Mouse (Mus musculus) lung, postnatal 36 days (tissue): ENCODE data around the gene Slc25a19.

Experiments
- DNase-seq: peaks from one replicate; pipeline ENCODE4 v3.0.0; 2022; ENCODE audit warnings: mixed read lengths

The Slc25a19 gene

DNA sequence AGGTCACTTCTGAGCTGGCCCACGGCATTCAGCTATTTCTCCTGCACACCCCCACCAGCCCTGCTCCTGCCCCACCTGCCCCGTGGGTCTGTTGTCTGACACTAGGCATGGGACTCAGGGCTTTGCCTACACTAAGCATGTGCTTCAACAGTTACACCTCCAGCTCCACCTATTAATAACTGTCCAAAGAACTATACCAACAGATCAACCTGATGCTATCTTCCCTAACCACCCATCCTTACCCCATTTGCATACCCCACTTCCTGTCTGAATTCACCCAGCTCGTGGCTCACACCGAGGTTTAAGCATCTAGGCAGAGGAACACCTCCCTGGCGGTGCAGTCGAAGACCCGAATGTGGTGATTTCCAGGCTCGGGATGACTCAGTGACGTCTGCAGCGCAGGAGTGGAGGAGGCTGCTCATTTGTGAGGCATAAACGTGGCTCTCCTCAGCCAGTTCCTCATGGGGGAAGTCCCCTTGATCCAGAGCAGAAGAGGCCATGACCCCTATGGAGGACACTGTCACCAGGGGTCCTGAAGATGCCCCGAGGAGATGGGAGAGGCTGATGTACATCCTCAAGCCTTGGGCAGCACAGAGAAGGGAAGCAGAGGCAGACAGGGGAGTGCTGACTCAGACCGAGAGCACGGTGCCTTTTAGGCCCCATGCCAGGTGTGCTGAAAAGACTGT is 13.0 kb upstream of the Slc25a19 start:
- peak; percentile 39 for DNase-seq

DNA sequence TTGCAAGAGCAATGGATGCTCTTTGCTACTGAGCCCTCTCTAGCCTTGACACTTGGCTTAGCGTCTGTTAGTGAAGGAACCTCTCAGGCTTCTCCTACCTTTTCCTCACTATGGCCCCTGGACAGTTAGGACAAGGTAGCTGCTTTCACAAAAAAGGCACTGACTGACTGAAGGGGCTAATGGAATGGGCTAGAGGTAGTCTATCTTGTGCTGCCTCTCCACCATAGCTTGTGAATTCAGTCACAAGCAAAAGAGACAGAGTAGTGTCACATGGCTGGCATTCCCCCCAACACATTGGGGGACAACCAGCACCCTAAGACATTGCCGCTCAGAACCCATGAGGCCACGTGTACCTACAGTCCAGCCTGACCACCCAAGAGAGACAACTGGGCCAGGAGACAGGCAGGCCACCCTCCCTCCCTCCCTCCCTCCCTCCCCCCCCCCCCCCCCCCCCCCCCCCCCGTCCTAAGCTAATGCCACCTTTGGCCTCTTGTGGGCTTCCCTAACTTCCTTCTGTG is 12.3 kb upstream of the Slc25a19 start:
- DNase-seq = no peak

DNA sequence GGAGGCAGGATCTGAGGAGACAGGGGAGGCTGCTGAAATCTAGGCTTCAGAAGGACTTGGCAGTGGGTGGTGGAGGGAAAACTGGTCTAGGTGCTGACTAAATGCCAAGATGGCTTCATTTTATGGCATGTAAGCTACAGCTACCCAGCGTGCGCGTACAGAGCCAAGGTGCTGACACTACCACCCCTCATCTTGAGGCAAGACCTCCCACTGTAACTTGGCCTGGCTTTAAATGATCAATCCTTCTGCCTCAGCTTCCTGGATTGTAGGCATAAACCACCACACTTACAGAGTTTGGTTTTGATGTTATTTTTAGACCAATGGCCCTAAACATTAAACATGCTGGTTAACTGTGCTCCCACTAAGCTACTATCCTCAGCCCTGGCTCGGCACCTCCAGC is 11.4 kb upstream of the Slc25a19 start:
- DNase-seq = no peak

DNA sequence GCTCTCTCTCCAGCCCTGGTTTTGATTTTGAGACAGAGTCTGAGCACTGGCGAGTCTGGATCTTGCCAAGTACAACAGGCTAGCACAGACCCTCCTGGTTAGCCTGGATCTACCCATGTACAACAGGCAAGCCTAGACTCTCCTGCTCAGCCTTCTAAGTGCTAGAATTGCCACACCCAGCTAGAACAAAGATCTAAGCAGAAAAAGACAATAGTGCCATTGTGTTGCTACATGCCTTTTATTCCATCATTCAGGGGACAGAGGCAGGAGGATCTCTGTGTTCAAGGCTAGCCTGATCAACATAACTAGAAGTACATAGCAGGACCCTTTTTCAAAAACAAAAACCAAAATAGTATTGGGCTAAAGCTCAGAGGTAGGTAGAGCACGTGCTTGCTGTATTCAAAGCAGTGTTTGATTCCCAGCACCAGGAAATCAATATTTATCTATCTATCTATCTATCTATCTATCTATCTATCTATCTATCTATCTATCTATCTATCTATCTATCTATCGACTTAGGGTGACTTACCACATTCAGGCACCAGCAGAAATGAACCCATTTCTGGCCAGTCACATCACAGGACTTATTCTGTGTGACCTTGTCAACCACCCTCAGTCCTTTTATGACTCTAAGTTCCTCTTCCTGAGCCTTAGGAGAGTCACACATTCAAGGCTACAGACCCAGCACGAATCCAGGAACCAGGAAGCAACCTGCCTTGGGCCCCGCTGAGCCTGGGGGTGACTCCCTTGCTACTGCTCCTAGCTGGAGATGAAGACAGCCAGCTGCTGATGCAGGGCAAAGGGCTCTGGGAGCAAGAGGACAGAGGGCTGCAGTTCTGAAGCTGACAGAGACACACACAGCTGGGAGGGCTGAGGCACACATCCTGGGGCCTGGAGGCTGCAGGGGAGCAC is 10.7 kb upstream of the Slc25a19 start:
- DNase-seq = peak; percentile 40

DNA sequence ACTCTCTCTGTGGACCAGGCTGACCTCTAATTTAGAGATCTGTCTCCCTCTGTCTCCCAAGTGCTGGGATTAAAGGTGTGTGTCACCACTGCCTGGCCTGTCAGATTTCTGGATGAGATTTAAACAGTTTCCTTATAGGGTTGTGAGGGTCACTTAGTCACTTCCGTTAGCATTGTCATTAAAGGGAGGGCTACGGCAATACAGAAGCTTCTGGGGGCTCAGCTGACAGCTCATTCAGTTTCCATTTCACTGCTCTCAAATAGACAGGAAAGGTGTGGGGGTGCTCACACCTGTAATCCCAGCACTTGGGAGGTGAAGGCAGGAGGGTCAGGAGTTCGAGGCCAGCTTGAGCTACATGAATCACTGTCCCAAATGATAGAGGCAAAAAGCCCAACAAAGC is 8.9 kb upstream of the Slc25a19 start:
- DNase-seq = no peak

DNA sequence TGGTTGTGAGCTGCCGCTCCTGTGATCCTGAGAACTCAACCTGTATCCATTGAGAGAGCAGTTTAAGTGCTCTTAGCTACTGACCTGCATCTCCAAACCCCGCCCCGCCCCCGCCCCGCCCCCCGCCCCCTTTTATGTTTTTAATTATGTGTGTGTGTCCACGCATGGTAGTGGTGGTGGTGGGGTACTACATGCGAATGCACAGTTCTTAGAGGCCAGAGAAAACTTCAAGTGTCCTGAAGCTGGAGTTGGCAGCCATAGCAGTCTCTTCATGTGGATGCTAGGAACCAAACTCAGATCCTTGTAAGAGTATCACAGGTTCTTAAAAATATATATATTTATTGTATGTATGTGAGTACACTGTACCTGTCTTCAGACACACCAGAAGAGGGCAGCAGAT is 7.4 kb upstream of the Slc25a19 start:
- no peak for DNase-seq

DNA sequence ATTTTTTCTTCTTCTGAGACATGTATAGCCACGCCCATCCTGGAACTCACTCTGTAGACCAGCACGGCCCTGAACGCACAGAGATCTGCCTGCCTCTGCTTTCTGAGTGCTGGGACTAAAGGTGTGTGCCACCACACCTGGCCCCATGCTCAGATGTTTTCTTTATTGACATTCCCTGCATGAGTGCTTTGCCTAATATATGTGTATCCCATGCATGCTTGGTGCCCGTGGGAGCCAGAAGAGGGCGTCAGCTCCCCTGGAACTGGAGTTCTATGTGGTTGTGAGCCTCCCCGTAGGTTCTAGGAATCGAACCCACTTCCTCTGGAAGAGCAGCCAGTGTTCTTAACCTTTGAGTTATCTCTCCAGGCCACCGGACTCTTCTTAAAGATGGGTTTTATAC is 6.9 kb upstream of the Slc25a19 start:
- DNase-seq = no peak

DNA sequence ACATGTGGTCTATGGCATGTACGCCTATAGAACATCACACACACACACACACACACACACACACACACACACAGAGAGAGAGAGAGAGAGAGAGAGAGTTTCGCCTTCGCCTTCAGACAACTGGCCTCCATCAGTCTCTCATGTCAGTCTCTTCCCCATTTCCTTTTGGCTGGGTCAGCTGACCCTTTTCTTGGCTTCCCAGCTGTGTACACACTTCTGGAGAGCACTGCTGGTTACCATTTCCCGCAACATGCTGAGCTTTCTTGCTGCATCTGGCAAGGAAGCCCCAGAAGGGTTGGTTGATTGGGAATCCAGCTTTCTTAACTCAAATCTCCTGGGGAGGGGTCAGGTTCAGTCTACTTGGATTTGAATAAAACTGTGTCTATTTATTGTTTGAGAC is 6.0 kb upstream of the Slc25a19 start:
- DNase-seq = no peak

DNA sequence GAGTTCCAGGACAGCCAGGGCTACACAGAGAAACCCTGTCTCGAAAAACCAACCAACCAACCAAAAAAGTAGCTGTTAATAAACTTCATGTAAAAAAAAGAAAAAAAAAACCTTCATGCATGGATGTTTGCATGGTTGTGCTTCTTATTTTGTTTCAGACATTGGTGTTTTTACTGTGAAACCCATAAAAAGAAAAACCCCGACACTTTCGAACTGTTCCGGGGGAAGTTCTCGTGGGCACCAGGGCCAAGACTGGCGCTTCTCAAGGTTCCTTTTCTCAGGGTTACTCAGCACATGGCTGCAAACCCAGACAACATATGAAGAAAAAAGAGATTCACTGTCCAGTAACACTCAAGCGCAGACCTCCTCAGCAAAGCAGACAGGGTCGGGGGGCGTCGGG is 4.8 kb upstream of the Slc25a19 start:
- no peak for DNase-seq

DNA sequence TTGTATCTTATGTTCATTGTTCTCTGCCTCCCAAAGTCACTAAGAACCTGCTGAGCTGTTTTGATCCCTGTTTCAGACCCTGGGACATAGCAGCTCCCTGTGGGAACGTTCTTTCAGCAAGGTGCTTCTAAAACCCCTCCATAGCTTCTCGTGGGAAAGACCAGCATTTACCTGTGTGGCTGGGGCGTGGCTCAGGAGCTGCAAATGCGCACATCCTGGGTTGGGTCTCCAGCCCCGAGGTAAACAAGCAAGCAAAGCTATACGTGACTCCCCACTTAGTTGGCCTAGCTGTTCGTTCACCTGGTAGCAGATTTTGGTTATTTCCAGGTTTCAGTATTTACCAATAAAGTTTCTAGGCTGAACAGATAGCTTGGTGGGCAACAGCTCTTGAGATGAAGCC is 4.2 kb upstream of the Slc25a19 start:
- DNase-seq = no peak

DNA sequence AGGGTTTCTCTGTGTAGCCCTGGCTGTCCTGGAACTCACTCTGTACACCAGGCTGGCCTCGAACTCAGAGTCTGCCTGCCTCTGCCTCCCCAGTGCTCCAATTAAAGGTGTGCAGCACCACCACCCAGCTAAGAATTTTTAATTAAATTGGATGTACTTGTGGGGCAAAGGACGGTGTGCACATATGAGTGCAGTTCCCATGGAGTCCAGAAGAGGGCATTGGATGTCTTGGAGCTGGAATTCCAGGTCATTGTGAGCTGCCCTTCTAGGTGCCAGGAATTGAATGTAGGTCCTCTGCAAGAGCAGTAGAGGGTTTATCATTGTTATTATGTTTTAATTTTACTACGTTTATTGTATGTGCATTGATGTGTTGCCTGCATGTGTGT is 3.4 kb upstream of the Slc25a19 start:
- DNase-seq = peak; percentile 86

DNA sequence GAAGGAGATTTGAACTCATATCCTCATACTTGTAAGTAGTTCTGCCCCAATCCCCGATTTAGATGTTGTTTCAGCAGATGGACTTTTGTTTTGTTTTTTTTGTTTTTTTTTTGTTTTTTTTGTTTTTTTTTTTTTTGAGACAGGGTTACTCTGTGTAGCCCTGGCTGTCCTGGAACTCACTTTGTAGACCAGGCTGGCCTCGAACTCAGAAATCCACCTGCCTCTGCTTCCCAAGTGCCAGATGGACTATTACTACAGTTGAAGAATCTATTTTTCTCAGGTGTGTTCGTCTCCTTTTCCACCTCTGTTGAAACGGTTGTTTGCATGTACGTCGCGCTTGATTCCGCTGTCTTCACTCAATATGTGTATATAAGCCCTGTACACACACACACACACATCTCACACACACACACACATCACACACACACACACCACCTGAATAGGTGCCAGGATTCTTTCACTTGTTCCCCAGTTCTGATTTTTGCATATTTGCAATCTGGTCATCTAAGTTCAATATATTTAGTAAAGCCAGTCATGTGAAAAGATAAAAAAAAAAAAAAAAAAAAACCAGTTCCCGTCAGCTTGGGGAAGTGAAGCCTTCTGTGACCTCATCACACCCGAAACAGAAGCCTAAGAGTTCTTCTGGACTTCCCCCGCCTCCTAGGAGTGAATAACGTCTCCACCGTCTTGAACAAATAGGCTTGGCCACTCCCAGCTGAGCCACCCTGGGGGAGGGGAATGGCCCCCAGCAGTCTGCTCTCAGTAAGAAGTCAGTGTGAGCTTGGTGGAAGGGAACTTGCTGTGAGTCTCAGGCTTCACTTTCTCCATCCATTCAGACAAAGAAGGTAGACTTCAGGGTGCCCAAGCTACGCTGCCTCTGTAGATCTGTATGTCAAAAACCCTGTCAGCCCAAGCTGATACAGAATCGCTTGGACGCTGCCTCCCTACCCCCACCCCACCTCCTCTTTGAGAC is 2.7 kb upstream of the Slc25a19 start:
- peak; percentile 88 for DNase-seq

DNA sequence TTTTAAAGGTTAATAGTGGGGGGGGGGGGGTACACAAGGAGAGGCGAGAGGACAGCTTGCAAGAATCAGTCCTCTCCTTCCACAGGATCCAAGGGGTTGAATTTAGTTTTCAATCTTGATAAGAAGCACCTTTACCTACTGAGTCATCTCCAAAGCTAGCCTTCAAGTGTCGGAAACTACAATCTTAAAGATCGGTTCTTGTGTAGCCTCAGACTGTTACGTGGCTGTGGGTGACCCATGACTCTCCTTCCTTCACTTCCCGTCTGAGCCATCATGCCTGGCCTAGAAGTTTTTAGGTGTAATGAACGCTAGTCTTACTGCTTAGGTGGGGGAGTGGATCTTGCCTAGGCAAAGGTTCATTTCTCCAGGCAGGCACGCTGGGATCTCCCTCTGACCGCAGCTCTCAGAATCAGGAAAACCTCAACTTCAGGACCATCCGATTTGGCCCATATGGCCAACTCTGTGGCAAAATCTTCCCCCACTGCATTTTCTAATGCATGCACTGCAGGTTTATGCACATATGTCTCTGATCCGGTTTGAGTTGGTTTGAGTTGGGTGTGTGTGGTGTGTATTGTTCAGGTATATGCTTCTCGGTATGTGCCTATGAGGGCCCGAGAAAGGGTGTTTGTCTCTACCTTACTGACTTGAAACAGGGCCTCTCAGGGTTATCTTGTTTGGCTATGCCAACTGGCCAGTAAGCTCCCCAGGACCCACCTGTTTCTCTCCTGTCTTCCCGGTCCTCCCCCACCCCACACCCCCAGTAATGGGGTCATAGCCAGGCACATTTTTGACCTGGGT is 1.8 kb upstream of the Slc25a19 start:
- no peak for DNase-seq

DNA sequence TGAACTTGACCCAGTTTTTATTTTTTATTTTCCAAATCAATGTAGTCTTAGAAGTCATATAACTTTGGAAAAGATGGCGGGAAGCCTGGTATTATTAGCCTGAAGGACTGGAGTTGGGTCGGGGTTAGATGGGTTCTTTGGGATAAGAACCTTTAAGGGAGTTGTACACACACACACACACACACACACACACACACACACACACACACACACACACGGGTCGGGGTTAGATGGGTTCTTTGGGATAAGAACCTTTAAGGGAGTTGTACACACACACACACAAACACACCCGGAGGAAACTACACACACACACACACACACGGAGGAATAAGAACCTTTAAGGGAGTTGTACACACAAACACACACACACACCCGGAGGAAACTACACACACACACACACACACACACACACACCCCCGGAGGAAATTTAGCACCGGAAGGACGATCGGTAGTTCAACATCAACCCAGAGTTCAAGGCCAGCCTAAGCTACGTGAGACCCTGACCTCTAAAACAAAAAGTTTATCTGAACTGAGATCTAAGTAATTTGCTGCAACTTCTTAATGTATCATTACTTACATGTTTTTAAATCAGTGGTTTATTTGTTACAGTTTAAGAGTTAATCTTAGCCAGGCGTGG is 488 bp upstream of the Slc25a19 start:
- DNase-seq = no peak

DNA sequence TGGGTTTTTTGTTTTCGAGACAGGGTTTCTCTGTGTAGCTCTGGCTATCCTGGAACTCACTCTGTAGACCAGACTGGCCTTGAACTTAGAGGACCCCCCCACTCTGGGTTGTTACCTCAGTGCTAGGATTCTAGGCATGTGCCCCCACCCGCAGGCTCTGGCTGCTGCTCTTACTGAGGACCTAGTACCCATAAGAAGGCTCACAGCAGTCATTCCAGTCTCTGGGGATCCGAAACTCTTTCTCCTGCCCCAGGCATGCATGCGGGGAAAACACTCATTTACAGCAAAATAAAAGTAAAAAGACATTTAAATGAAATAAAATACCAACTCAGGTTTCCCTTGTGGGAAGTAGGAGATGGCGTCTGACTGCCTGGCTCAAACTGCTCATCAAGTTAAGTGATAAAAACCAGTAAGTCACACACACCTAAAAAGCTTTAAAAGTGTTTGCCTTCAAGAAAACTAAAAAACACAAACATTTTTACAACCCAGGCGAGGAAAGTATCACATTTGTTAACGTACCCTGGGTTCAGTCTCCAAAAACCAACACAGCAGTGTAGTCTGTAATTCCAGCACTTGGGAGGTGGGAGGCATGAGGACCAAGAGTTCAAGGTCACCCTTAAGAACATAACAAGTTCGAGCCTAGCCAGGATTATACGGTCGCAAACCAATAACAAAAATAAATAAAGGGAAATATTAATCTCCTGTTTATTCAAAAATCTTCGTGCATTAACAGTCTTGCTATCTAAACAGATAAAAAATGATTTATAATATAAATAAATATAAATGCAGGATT is 1.1 kb downstream of the Slc25a19 start:
- DNase-seq = no peak

DNA sequence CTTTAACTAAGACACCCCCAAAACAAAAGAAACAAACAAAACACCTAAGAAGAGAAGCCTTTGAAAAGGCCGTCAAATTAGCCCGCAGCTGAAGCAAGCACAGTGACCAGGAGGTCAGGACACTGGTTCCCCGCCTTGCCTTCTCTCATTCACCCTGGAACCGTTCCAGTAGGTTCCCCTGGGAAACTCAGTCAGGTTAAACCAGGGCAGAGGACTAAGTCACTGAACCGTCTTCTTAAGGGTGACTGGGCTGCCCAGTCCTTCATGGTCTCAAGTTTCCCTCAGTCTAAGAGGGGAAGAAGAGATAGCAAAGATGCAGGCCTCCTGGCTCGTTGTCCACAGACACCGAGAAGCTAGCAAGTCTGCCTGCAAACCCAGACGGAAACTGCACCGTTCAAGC is 2.2 kb downstream of the Slc25a19 start:
- DNase-seq = no peak

DNA sequence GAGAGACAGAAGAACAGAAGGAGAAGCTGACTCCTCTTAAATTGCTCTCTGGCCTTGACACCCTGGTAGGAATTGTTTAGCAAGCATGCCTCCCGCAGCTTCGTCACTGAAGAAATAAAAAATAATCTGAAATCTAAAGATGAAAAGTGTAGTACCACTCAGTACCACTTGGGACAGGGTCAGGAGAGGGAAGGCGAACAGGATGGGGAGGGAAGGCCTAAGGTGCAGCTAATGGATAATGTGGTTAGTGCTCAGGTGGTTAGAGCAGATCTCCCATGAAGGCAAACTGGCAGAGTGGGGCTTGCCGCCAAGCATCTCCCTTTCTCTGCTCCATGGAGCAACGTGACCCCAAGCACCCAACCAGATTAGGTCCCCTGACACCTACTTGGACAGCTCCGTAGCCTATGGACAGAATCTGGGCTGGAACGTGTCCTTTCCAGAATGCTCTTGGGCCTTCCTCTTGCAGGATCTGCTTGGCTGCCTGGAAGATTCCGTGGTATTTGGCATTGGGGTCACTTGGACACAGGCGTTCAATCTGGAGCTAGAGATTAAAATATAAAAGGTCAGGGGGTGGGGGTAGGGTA is 4.5 kb downstream of the Slc25a19 start:
- DNase-seq = no peak

DNA sequence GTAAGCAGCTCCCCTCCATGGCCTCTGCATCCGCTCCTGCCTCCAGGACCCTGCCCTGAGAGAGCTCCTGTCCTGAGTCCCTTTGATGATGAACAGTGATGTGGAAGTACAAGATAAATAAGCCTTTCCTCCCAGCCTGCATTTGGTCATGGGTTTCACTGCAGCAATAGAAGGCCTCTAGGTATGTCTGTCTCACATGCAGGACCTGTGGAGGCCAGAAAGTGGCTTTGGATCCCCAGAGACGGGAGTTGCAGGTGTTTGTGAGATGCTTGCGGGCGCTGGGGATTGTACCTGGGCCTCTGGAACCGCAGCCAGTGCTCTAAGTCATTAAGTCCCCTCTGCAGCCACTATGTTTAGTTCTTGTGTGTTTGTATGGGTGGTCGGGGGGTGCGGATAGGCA is 8.1 kb downstream of the Slc25a19 start:
- DNase-seq = no peak

DNA sequence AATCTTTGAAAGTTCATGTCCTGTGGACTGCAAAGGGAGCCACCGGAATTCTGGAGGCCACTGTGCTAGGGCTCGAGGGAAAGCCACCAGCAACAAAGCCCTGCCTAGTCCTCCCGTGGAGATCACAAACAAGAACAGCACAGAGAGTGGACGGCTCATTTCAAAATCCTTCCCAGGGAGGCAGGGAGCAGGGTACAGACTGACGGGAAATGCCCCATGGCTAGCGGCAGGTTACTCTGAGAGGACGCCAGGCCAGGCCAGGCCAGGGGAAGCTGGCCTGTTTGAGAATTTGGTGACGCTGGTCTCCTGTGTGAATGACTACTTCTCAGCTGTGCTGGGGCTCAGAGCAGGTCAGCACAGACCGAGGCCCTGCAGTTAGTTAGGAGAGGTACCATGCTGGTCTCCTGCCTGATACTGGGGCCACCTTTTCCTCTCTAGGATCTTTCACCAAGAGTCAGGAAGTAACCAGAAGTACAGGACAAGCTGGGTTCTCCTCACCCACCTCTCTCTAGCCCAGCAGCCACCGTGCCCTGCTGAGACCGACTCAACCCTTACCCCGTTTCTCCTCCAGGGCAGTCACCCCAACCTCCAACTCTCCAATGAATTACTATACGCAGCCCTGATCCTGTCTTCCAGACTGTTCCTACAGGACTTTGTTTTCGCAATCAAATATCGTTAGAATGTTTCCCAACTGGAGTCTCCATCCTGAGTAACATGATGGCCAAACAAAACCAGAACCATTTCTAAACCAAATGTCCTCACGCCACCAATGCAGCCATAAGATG is 9.2 kb downstream of the Slc25a19 start:
- DNase-seq = no peak

DNA sequence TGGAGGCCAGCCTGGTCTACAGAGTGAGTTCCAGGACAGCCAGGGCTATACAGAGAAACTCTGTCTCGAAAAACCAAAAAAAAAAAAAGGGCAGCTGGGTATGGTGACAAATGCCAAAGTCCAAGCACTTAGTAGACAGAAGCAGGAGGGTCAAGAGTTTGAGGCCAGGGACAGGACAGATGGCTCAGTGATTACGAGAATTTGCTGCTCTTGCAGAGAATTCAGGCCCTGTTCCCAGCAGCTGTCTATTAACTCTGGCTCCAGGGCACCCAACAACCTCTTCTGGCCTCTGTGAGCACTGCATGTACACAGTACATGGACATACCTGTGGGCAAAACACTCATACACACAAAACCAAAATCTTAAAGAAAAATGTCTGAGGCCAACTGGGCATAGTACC is 10.1 kb downstream of the Slc25a19 start:
- DNase-seq = no peak
